Mouse (Mus musculus): ENCODE measurements around the gene Zdhhc20. TPM values are rescaled to one million over a fixed set of nuclear protein-coding genes. Genes with fewer than 3 reads are reported as not detected.

Gene Zdhhc20
- 33.8 and 36.1 TPM in 2 replicates for polyA plus RNA-seq (2015; fragmentation: Nextera tagmentation; extraction: Ambion mirVana)

DNA sequence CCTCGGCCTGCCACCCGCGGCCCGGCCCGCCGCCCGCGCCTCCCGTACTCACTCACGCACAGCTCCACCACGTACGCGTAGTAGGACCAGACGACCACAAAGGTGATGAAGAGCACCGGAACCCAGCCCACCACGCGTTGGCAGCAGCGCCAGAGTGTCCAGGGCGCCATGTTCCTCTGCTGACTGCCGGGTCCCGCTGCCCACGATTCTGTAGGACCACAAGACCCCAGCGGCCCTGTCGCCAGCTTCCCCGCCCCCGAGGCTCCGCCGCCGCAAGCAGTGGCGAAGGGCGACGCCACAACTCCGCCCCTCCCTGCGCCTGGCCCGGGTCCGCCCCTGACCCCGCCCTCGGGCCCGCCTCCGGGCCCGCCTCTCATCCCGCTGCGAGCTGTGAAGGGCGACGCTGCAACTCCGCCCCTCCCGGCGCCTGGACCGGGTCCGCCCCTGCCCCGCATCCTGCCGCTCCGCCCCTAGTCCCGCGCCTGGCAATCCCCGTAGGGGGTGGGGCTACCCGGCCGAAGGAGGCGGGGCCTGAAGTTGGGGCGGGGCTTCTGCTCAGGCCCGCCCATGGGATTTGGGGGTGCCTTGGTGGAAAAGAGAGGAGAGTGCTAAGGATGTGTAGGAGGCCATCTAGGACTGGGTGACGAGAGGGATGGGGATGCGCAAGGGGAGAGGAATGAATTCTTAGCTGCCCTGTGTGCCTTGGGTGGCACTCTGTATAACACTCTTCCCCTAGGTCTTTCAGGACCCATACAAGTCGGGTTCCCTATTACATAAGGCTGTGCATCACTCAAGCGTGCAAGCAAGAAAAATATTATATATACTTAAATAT, at the start of gene Zdhhc20:
Zdhhc20 (minus strand) TSS at position 266 of the 832 bp plus-strand sequence.
- Histone ChIP-seq H3K27ac (ENCODE audit: low read depth, low read length) (peak within 1 kb of the TSS; percentile 91), H3K4me3 (ENCODE audit: low read length) (peak within 1 kb of the TSS; percentile 95), H3K9ac (ENCODE audit: low read depth, low read length) (peak within 1 kb of the TSS; percentile 96), H3K4me2 (ENCODE audit: low read length) (peak within 1 kb of the TSS; percentile 67), H3K9me3 (ENCODE audit: control insufficient read depth, low read length) (no peaks in the 10 kb centered on the region), H3K4me1 (ENCODE audit: control insufficient read depth, insufficient read depth, low read depth, low read length) (peaks cover 22% of the 10 kb centered on the region), H3K27me3 (replicated peaks; ENCODE audit: control insufficient read depth, insufficient read depth, low read length) (no peaks in the 10 kb centered on the region), H3K36me3 (ENCODE audit: control insufficient read depth, insufficient read depth, low read length) (no peaks in the 10 kb centered on the region)
- peak; percentile 96 for ATAC-seq
- WGBS = 3% methylated on average over 60 of the region's 65 CpGs

DNA sequence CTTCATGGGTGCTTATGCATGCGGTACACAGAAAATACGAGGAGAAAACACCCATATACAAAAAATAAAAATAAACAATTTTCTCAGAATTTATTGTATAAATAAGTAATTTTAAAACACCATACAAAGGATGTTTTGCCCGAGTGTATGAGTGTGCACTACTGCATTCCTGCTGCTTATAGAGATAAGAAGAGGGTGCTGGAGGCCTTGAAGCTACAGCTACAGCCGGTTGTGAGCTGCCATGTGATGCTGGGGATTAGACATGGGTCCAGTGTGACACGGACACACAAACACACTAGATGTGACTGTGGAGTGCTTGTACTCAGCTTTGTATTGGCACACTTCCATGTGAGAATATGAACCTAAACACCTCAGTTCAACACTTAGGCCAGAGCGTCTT, 47.2 kb upstream of the Zdhhc20 start:
- Histone ChIP-seq H3K36me3 (ENCODE audit: control insufficient read depth, insufficient read depth, low read length) (0 out of 2 replicates have a peak, but pooled peaks cover 2% of the 10 kb centered on the region), H3K4me2 (ENCODE audit: low read length) (no peak overlapping the region), H3K9me3 (ENCODE audit: control insufficient read depth, low read length) (no peaks in the 10 kb centered on the region), H3K27ac (ENCODE audit: low read depth, low read length) (no peak overlapping the region), H3K4me1 (ENCODE audit: control insufficient read depth, insufficient read depth, low read depth, low read length) (no peaks in the 10 kb centered on the region), H3K27me3 (replicated peaks; ENCODE audit: control insufficient read depth, insufficient read depth, low read length) (no peaks in the 10 kb centered on the region), H3K4me3 (ENCODE audit: low read length) (no peak overlapping the region), H3K9ac (ENCODE audit: low read depth, low read length) (no peak overlapping the region)
- WGBS = 93% methylated on average over 6 of the region's 6 CpGs
- ATAC-seq = no peak

DNA sequence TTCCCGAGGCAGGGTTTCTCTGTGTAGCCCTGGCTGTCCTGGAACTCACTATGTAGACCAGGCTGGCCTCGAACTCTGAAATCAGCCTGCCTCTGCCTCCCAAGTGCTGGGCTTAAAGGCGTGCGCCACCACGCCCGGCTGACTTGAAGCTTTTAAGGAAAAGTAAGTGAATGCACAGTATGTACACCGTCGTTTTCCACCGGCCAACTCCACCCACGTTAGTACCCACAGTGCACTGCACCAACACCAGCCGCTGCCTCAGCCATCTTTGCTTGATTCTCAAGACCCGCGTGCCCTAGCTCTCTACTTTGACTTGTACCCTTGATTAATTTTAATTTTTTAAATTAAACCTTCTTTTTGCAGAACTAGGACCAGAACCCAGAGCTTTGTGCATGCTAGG, 44.6 kb upstream of the Zdhhc20 start:
- ATAC-seq = no peak
- H3K36me3 ChIP-seq (ENCODE audit: control insufficient read depth, insufficient read depth, low read length) = 0 out of 2 replicates have a peak, but pooled peaks cover 3% of the 10 kb centered on the region
- H3K4me2 ChIP-seq (ENCODE audit: low read length) = no peak overlapping the region
- no peaks in the 10 kb centered on the region for H3K4me1 ChIP-seq (ENCODE audit: control insufficient read depth, insufficient read depth, low read depth, low read length)
- H3K9ac ChIP-seq (ENCODE audit: low read depth, low read length) = no peak overlapping the region
- 92% methylated on average over 13 of the region's 13 CpGs for WGBS
- H3K9me3 ChIP-seq (ENCODE audit: control insufficient read depth, low read length) = no peaks in the 10 kb centered on the region
- no peak overlapping the region for H3K4me3 ChIP-seq (ENCODE audit: low read length)
- no peak overlapping the region for H3K27ac ChIP-seq (ENCODE audit: low read depth, low read length)
- H3K27me3 ChIP-seq (replicated peaks; ENCODE audit: control insufficient read depth, insufficient read depth, low read length) = no peaks in the 10 kb centered on the region

DNA sequence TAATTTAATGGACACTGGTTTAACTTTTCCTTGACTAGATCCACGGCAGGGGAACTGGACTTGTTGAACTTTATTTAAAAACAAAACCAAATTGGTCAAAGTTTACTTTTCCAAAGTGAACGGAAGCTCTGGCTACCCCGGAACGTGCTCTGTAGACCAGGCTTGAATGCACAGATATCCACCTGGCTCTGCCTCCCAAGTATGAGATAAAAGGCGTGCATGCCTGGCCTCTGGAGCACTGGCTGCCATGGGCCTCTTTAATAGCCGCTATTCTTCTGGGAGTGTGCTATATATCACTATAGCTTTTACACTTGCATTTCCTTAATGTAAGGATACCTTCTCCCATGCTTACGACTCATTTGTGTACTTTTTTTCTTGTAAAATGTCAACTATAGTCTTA, 43.5 kb upstream of the Zdhhc20 start:
- H3K27ac ChIP-seq (ENCODE audit: low read depth, low read length) = no peak overlapping the region
- H3K36me3 ChIP-seq (ENCODE audit: control insufficient read depth, insufficient read depth, low read length) = 0 out of 2 replicates have a peak, but pooled peaks cover 3% of the 10 kb centered on the region
- H3K4me1 ChIP-seq (ENCODE audit: control insufficient read depth, insufficient read depth, low read depth, low read length) = no peaks in the 10 kb centered on the region
- H3K27me3 ChIP-seq (replicated peaks; ENCODE audit: control insufficient read depth, insufficient read depth, low read length) = no peaks in the 10 kb centered on the region
- no peak overlapping the region for H3K4me2 ChIP-seq (ENCODE audit: low read length)
- no peak overlapping the region for H3K4me3 ChIP-seq (ENCODE audit: low read length)
- no peaks in the 10 kb centered on the region for H3K9me3 ChIP-seq (ENCODE audit: control insufficient read depth, low read length)
- ATAC-seq = no peak
- WGBS = 88% methylated on average over 7 of the region's 7 CpGs
- H3K9ac ChIP-seq (ENCODE audit: low read depth, low read length) = no peak overlapping the region

DNA sequence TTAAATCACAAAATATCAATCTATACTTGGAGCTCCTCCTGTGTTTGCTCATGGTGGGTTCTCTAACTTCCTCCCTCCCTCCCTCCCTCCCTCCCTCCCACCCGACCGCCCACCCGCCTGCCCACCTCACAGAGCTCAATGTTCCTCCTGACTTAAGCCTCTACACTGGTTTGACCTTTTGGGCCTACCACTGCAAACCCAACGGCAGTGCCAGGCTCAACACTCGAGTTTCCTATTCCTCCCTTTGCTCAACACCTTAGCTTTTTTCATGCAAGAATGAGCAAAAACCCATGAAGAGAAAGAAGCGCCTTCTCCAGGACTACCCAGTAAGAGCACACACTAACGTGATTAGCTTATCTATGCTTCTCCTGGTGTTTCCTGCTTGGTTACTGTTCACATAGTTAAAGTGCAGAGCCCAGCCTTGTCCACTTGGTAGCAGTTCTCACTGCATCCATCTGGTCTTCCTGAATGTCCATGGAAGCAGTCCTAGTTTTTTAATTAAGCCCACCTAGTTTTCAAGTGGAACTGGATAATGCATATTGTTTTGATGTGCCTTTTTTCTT, 42.9 kb upstream of the Zdhhc20 start:
- Histone ChIP-seq H3K9me3 (ENCODE audit: control insufficient read depth, low read length) (no peaks in the 10 kb centered on the region), H3K27ac (ENCODE audit: low read depth, low read length) (no peak overlapping the region), H3K4me1 (ENCODE audit: control insufficient read depth, insufficient read depth, low read depth, low read length) (no peaks in the 10 kb centered on the region), H3K36me3 (ENCODE audit: control insufficient read depth, insufficient read depth, low read length) (0 out of 2 replicates have a peak, but pooled peaks cover 3% of the 10 kb centered on the region), H3K4me3 (ENCODE audit: low read length) (no peak overlapping the region), H3K4me2 (ENCODE audit: low read length) (no peak overlapping the region), H3K9ac (ENCODE audit: low read depth, low read length) (no peak overlapping the region), H3K27me3 (replicated peaks; ENCODE audit: control insufficient read depth, insufficient read depth, low read length) (no peaks in the 10 kb centered on the region)
- no peak for ATAC-seq
- 79% methylated on average over 7 of the region's 7 CpGs for WGBS

DNA sequence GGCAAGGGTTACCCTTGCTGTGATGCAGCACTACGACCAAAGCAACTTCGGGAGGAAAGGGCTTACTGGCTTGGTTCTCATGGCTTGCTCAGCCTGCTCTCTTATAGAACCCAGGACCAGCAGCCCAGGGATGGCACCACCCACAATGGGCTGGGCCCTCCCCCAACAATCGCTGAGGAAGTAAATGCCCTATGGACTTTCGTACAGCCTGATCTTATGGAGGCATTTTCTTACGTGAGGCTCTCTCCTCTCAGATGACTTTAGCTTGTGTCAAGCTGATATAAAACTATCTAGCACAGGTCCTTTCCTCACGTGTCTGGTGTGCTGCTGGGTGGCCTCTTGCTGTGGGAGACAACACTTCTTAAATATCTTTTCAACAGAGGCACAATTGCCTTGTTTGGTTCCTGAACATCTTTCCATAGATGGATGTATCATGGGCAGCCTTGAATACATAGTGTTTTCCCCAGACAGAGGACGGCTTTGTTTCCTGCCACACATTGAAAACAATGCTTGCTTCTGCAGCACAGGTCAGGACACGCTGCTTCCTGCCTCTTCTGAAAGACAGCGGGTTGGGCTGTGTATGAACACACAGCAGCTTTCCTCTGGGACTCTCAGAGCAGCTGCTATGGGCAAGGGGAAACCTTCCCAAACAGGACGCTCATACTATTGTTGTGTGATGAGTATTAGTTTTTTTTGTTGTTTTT, 31.5 kb upstream of the Zdhhc20 start:
- H3K4me1 ChIP-seq (ENCODE audit: control insufficient read depth, insufficient read depth, low read depth, low read length) = no peaks in the 10 kb centered on the region
- no peaks in the 10 kb centered on the region for H3K27me3 ChIP-seq (replicated peaks; ENCODE audit: control insufficient read depth, insufficient read depth, low read length)
- 26% methylated on average over 10 of the region's 10 CpGs for WGBS
- no peaks in the 10 kb centered on the region for H3K9me3 ChIP-seq (ENCODE audit: control insufficient read depth, low read length)
- H3K36me3 ChIP-seq (ENCODE audit: control insufficient read depth, insufficient read depth, low read length) = peaks cover 16% of the 10 kb centered on the region
- no peak overlapping the region for H3K4me2 ChIP-seq (ENCODE audit: low read length)
- H3K9ac ChIP-seq (ENCODE audit: low read depth, low read length) = no peak overlapping the region
- H3K27ac ChIP-seq (ENCODE audit: low read depth, low read length) = no peak overlapping the region
- ATAC-seq = peak; percentile 58; the same call in 1 of the 2 replicates
- H3K4me3 ChIP-seq (ENCODE audit: low read length) = no peak overlapping the region

DNA sequence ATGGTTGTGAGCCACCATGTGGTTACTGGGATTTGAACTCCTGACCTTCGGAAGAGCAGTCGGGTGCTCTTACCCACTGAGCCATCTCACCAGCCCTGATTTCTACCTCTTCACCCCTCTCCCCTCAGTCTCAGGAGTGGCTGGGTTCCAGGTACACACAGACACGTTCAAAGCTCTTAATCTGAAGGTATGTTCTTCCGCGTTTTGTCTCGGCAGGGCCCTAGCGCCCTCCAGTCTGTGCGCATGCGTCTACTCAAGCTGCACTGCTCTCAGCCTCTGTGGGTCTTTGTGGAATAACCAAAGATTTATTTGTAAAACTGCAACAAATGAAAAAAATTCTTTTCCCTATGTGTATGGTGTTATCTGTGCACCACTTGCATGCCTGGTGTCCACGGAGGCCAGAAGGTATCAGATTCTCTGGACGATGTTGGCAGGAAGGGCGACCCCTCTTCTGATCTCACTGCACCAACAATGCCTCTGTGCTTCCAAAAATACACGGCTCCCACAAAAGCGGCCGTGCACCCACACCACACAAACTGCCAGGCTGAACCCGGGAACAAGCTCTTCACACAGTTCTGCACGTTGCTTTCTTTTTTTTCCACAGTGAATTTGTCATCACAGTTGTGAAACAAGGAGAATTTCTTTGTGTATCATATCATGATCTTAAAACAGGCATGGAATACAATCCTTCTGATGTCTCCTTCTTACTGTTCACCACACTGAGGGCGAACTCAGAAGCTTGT, 30.7 kb upstream of the Zdhhc20 start:
- ATAC-seq = no peak
- Histone ChIP-seq H3K36me3 (ENCODE audit: control insufficient read depth, insufficient read depth, low read length) (peaks cover 19% of the 10 kb centered on the region), H3K9ac (ENCODE audit: low read depth, low read length) (no peak overlapping the region), H3K27me3 (replicated peaks; ENCODE audit: control insufficient read depth, insufficient read depth, low read length) (no peaks in the 10 kb centered on the region), H3K4me3 (ENCODE audit: low read length) (no peak overlapping the region), H3K4me2 (ENCODE audit: low read length) (no peak overlapping the region), H3K27ac (ENCODE audit: low read depth, low read length) (no peak overlapping the region), H3K9me3 (ENCODE audit: control insufficient read depth, low read length) (no peaks in the 10 kb centered on the region), H3K4me1 (ENCODE audit: control insufficient read depth, insufficient read depth, low read depth, low read length) (no peaks in the 10 kb centered on the region)
- WGBS = 81% methylated on average over 18 of the region's 18 CpGs

DNA sequence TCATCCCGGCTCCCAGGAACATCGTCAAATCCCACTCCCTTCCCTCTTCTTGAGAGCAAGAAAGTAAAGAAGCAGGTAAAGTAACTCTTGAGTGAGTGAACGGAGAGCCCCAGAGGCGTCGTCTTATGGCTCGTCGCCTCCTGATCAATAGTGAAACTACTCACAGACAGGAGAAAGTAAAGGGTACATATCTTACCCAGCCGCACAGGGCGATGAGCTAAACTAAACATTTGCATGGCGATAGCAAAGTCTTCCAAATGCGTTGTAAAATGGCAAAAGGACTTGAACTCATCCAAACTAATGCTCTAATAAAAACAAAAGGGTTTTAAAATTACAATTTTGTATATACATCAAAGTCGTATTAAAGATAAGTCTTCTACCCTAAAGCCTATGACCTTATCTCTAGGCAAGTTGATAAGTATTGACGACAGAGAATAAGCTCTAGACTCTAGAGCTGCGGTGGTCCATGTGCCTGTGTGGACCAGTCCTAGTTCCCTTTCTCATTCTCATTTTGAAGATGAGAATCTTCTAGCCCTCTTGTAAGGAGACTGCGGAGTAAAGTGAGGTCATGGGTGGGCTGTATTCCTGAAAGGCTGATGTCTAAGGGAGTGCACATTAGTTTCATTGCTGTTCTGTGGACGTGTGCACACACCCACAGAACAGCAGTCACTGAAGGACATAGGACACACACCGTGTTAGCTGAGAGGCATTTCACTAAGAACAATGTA, 29.2 kb upstream of the Zdhhc20 start:
- H3K27me3 ChIP-seq (replicated peaks; ENCODE audit: control insufficient read depth, insufficient read depth, low read length) = no peaks in the 10 kb centered on the region
- H3K4me2 ChIP-seq (ENCODE audit: low read length) = no peak overlapping the region
- no peak for ATAC-seq
- H3K9me3 ChIP-seq (ENCODE audit: control insufficient read depth, low read length) = no peaks in the 10 kb centered on the region
- no peaks in the 10 kb centered on the region for H3K4me1 ChIP-seq (ENCODE audit: control insufficient read depth, insufficient read depth, low read depth, low read length)
- peaks cover 17% of the 10 kb centered on the region for H3K36me3 ChIP-seq (ENCODE audit: control insufficient read depth, insufficient read depth, low read length)
- H3K27ac ChIP-seq (ENCODE audit: low read depth, low read length) = no peak overlapping the region
- WGBS = 95% methylated on average over 17 of the region's 17 CpGs
- no peak overlapping the region for H3K4me3 ChIP-seq (ENCODE audit: low read length)
- H3K9ac ChIP-seq (ENCODE audit: low read depth, low read length) = no peak overlapping the region
